Mouse (Mus musculus): ENCODE measurements at regions not wholly inside any gene's neighbourhood (a gene's known extent, or its start where the extent isn't known, plus 50 kb on each side); places are given as distances from the start of the nearest gene placed in this dataset.

GRCm38 (mm10) chr1:106092909-106093557 lies 78.5 kb upstream of the Phlpp1 start:
- TF ChIP-seq CTCF (IDR thresholded peaks at IDR 0.05) = no peak
- no peak for TF ChIP-seq EP300 (IDR thresholded peaks at IDR 0.05)
